Mouse (Mus musculus): Measurements from ENCODE around the gene Pde7b. TPM values are rescaled to one million over a fixed set of nuclear protein-coding genes. Genes with fewer than 3 reads are reported as not detected.
"Not testable (repeated sequence)": the region's sequence is repeated elsewhere in the genome, so short reads cannot be mapped to it uniquely, and the experiment has no call there.

Gene Pde7b
- total and polyA plus RNA-seq, 2 experiments from 2014 or later: 3.3 to 6.0 TPM

GRCm38 (mm10) chr10:20533811-20534210 is 191.1 kb downstream of the Pde7b start:
- no peak for DNase-seq (ENCODE audit: low spot score)
- Histone ChIP-seq H3K4me2 (ENCODE audit: low read depth, low read length, poor library complexity, severe bottlenecking) (no peak overlapping the region), H3K36me3 (ENCODE audit: insufficient read depth, low read length) (no peaks in the 10 kb centered on the region), H3K27me3 (ENCODE audit: insufficient read depth, low read length) (no peaks in the 10 kb centered on the region), H3K9me3 (ENCODE audit: low read length) (no peaks in the 10 kb centered on the region), H3K27ac (ENCODE audit: low read depth, low read length) (no peak overlapping the region), H3K9ac (replicated peaks; ENCODE audit: low read length, poor library complexity, severe bottlenecking) (no peak overlapping the region), H3K4me1 (ENCODE audit: insufficient read depth, low read length) (no peaks in the 10 kb centered on the region), H3K4me3 (ENCODE audit: low read depth, low read length) (no peak overlapping the region)
- 78% methylated on average over 5 of the region's 5 CpGs for WGBS
- ATAC-seq (ENCODE audit: low FRiP score): no peak
- TF ChIP-seq CTCF (IDR thresholded peaks at IDR 0.05): no peak

GRCm38 (mm10) chr10:20531921-20532320 is 193.0 kb downstream of the Pde7b start:
- 0 out of 2 replicates have a peak, but pooled peaks cover 3% of the 10 kb centered on the region for H3K4me1 ChIP-seq (ENCODE audit: insufficient read depth, low read length)
- no peaks in the 10 kb centered on the region for H3K27me3 ChIP-seq (ENCODE audit: insufficient read depth, low read length)
- no peak overlapping the region for H3K4me2 ChIP-seq (ENCODE audit: low read depth, low read length, poor library complexity, severe bottlenecking)
- H3K36me3 ChIP-seq (ENCODE audit: insufficient read depth, low read length): no peaks in the 10 kb centered on the region
- no peaks in the 10 kb centered on the region for H3K9me3 ChIP-seq (ENCODE audit: low read length)
- ATAC-seq (ENCODE audit: low FRiP score) (no peak), DNase-seq (ENCODE audit: low spot score) (no peak)
- no peak overlapping the region for H3K4me3 ChIP-seq (ENCODE audit: low read depth, low read length)
- WGBS: 84% methylated on average over 5 of the region's 5 CpGs
- no peak overlapping the region for H3K27ac ChIP-seq (ENCODE audit: low read depth, low read length)
- TF ChIP-seq CTCF (IDR thresholded peaks at IDR 0.05): no peak
- no peak overlapping the region for H3K9ac ChIP-seq (replicated peaks; ENCODE audit: low read length, poor library complexity, severe bottlenecking)

GRCm38 (mm10) chr10:20528544-20529411 is 196.1 kb downstream of the Pde7b start:
- peak; percentile 72 for ATAC-seq (ENCODE audit: low FRiP score)
- TF ChIP-seq CTCF (IDR thresholded peaks at IDR 0.05): no peak
- H3K9ac ChIP-seq (replicated peaks; ENCODE audit: low read length, poor library complexity, severe bottlenecking): 0 out of 2 replicates have a peak overlapping the region, but pooled peaks have one; percentile 13
- WGBS: 50% methylated on average over 20 of the region's 20 CpGs
- H3K36me3 ChIP-seq (ENCODE audit: insufficient read depth, low read length): no peaks in the 10 kb centered on the region
- DNase-seq (ENCODE audit: low spot score): peak; percentile 70
- H3K4me2 ChIP-seq (ENCODE audit: low read depth, low read length, poor library complexity, severe bottlenecking): peak overlapping the region; percentile 35
- peak overlapping the region; percentile 38; the same call in 1 of the 2 replicates for H3K27ac ChIP-seq (ENCODE audit: low read depth, low read length)
- no peaks in the 10 kb centered on the region for H3K27me3 ChIP-seq (ENCODE audit: insufficient read depth, low read length)
- H3K9me3 ChIP-seq (ENCODE audit: low read length): no peaks in the 10 kb centered on the region
- 0 out of 2 replicates have a peak, but pooled peaks cover 3% of the 10 kb centered on the region for H3K4me1 ChIP-seq (ENCODE audit: insufficient read depth, low read length)
- H3K4me3 ChIP-seq (ENCODE audit: low read depth, low read length): 0 out of 2 replicates have a peak overlapping the region, but pooled peaks have one; percentile 8

GRCm38 (mm10) chr10:20527737-20528136 is 197.1 kb downstream of the Pde7b start:
- 91% methylated on average over 4 of the region's 4 CpGs for WGBS
- Histone ChIP-seq H3K27ac (ENCODE audit: low read depth, low read length) (no peak overlapping the region), H3K27me3 (ENCODE audit: insufficient read depth, low read length) (no peaks in the 10 kb centered on the region), H3K4me1 (ENCODE audit: insufficient read depth, low read length) (0 out of 2 replicates have a peak, but pooled peaks cover 3% of the 10 kb centered on the region), H3K9ac (replicated peaks; ENCODE audit: low read length, poor library complexity, severe bottlenecking) (no peak overlapping the region), H3K4me3 (ENCODE audit: low read depth, low read length) (no peak overlapping the region), H3K4me2 (ENCODE audit: low read depth, low read length, poor library complexity, severe bottlenecking) (no peak overlapping the region), H3K36me3 (ENCODE audit: insufficient read depth, low read length) (no peaks in the 10 kb centered on the region), H3K9me3 (ENCODE audit: low read length) (no peaks in the 10 kb centered on the region)
- no peak for ATAC-seq (ENCODE audit: low FRiP score)
- DNase-seq (ENCODE audit: low spot score): no peak
- no peak for TF ChIP-seq CTCF (IDR thresholded peaks at IDR 0.05)

GRCm38 (mm10) chr10:20518529-20518889 is 206.4 kb downstream of the Pde7b start:
- no peak for TF ChIP-seq CTCF (IDR thresholded peaks at IDR 0.05)
- Histone ChIP-seq H3K9ac (replicated peaks; ENCODE audit: low read length, poor library complexity, severe bottlenecking) (no peak overlapping the region), H3K9me3 (ENCODE audit: low read length) (no peaks in the 10 kb centered on the region), H3K27me3 (ENCODE audit: insufficient read depth, low read length) (no peaks in the 10 kb centered on the region), H3K4me3 (ENCODE audit: low read depth, low read length) (no peak overlapping the region), H3K36me3 (ENCODE audit: insufficient read depth, low read length) (no peaks in the 10 kb centered on the region), H3K4me1 (ENCODE audit: insufficient read depth, low read length) (no peaks in the 10 kb centered on the region), H3K4me2 (ENCODE audit: low read depth, low read length, poor library complexity, severe bottlenecking) (no peak overlapping the region), H3K27ac (ENCODE audit: low read depth, low read length) (no peak overlapping the region)
- 95% methylated on average over 9 of the region's 9 CpGs for WGBS
- ATAC-seq (ENCODE audit: low FRiP score): no peak
- no peak for DNase-seq (ENCODE audit: low spot score)

GRCm38 (mm10) chr10:20517756-20518528 is 206.9 kb downstream of the Pde7b start:
- not testable (repeated sequence) for H3K27me3 ChIP-seq (ENCODE audit: insufficient read depth, low read length); H3K4me1 ChIP-seq (ENCODE audit: insufficient read depth, low read length); ATAC-seq (ENCODE audit: low FRiP score); H3K36me3 ChIP-seq (ENCODE audit: insufficient read depth, low read length); H3K4me2 ChIP-seq (ENCODE audit: low read depth, low read length, poor library complexity, severe bottlenecking); H3K9me3 ChIP-seq (ENCODE audit: low read length); H3K9ac ChIP-seq (replicated peaks; ENCODE audit: low read length, poor library complexity, severe bottlenecking); H3K4me3 ChIP-seq (ENCODE audit: low read depth, low read length); DNase-seq (ENCODE audit: low spot score); H3K27ac ChIP-seq (ENCODE audit: low read depth, low read length)
- 76% methylated on average over 9 of the region's 9 CpGs for WGBS

Data from midbrain, postnatal 0 days (tissue).